In the genomic region with DNA sequence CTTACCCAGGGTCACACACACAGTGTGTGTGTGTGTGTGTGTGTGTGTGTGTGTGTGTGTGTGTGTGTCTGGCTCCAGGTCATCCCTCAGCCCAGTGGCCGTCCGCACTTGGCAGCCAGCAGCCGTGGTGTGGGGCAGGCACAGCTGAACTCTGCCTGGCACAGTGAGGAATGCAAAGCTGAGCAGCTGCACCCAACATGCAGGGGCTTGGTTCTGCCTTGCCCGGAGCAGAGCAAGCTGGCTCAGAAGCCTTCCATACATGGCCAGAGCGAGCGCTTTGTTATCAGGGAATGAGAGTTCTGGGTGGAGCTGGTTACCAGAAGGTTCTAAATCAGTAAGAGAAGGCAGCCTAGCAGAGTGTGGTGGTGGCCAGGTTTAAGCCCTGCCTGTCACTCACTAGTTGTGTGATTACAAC, we compare ENCODE assay signal across 9 mouse cellular contexts. TPM values are rescaled to one million over a fixed set of nuclear protein-coding genes. Genes with fewer than 3 reads are reported as not detected.
DNase-seq lines count a peak whose midpoint lies in the region; ATAC-seq lines count a peak whose summit lies in the region.
"Had no signal": no experiment of that assay in that cellular context is flagged by ENCODE, and none has a peak within 500 bp of the region (broad histone marks: within the 10 kb centered on the region; RNA-seq: fewer than 3 reads in every experiment).

No protein-coding gene starts in this region.

- H3K27me3 ChIP-seq in intestine, embryonic 15.5 days (replicated peaks), result no peaks in the 10 kb centered on the region
- H3K27me3 ChIP-seq in limb, embryonic 13.5 days, result no peaks in the 10 kb centered on the region

- no peaks in the 10 kb centered on the region for H3K9me3 ChIP-seq in intestine, embryonic 15.5 days
- no peaks in the 10 kb centered on the region for H3K9me3 ChIP-seq in limb, embryonic 13.5 days

- H3K27ac ChIP-seq in intestine, embryonic 15.5 days, result peak overlapping the region; percentile 75
- H3K27ac ChIP-seq in limb, embryonic 13.5 days, result peak overlapping the region; percentile 53

- peaks cover 10% of the 10 kb centered on the region for H3K36me3 ChIP-seq in intestine, embryonic 15.5 days
- H3K36me3 ChIP-seq in limb, embryonic 13.5 days, result peaks cover 38% of the 10 kb centered on the region

- peaks cover 20% of the 10 kb centered on the region for H3K4me1 ChIP-seq in intestine, embryonic 15.5 days (replicated peaks)
- H3K4me1 ChIP-seq in limb, embryonic 13.5 days, result peaks cover 44% of the 10 kb centered on the region

- 26% methylated on average over 6 of the region's 6 CpGs for WGBS in intestine, embryonic 15.5 days
- WGBS in limb, embryonic 13.5 days, result 45% methylated on average over 6 of the region's 6 CpGs

- H3K4me2 ChIP-seq in intestine, embryonic 15.5 days (replicated peaks), result no peak overlapping the region; the same call in 1 of the 2 replicates
- 0 out of 2 replicates have a peak overlapping the region, but pooled peaks have one; percentile 9 for H3K4me2 ChIP-seq in limb, embryonic 13.5 days (replicated peaks)

- ATAC-seq in intestine, embryonic 15.5 days, result peak; percentile 71
- peak; percentile 64; the same call in 1 of the 2 replicates for ATAC-seq in limb, embryonic 13.5 days (ENCODE audit: low FRiP score, low read depth)
- no peak for ATAC-seq in CD4-positive, CD25-positive, alpha-beta regulatory T cell, adult 4 months

- H3K4me3 ChIP-seq in intestine, embryonic 15.5 days (replicated peaks), result no peak overlapping the region
- no peak overlapping the region for H3K4me3 ChIP-seq in limb, embryonic 13.5 days
- H3K4me3 ChIP-seq: erythroblast, embryonic 14.5 days had no signal

- DNase-seq in cerebellum, postnatal 10 days, result peak; percentile 74 to 83
- DNase-seq in cerebellum, adult 11 months, result no peak
- peak; percentile 70 for DNase-seq in MN1 (ENCODE audit: low spot score)
- DNase-seq in gastrocnemius, postnatal 10 days, result peak; percentile 70
- peak; percentile 89 for DNase-seq in skeletal muscle tissue, adult 2 months (ENCODE audit: low read depth, low spot score)

- H3K9ac ChIP-seq in intestine, embryonic 15.5 days, result no peak overlapping the region
- H3K9ac ChIP-seq in limb, embryonic 13.5 days, result no peak overlapping the region

RNA-seq across cellular contexts. Expression of gene Micall1, which starts 11.1 kb away (rescaled TPM):
- 10 to 100 TPM; 17.4 to 20.4 TPM for total RNA-seq in gastrocnemius, postnatal 10 days (2021)
- 8.3 TPM in 2 replicates for polyA plus RNA-seq in intestine, embryonic 15.5 days (2015; fragmentation: Nextera tagmentation; extraction: Ambion mirVana)
- polyA plus RNA-seq in limb, embryonic 13.5 days (2015; fragmentation: Nextera tagmentation; extraction: Ambion mirVana), result 8.9 and 10.6 TPM in 2 replicates
- polyA plus RNA-seq in CD4-positive, CD25-positive, alpha-beta regulatory T cell, adult 4 months (2017; shearing (Covaris generic)), result 10 to 100 TPM; 11.8 to 22.1 TPM

RNA-seq across cellular contexts. Expression of gene Eif3l, which starts 22.6 kb away (rescaled TPM):
- total RNA-seq in gastrocnemius, postnatal 10 days (2021), result 10 to 100 TPM; 80.0 to 86.2 TPM
- 229 and 241 TPM in 2 replicates for polyA plus RNA-seq in intestine, embryonic 15.5 days (2015; fragmentation: Nextera tagmentation; extraction: Ambion mirVana)
- 221 and 229 TPM in 2 replicates for polyA plus RNA-seq in limb, embryonic 13.5 days (2015; fragmentation: Nextera tagmentation; extraction: Ambion mirVana)
- polyA plus RNA-seq in CD4-positive, CD25-positive, alpha-beta regulatory T cell, adult 4 months (2017; shearing (Covaris generic)), result 100 to 1,000 TPM; 224 to 263 TPM

RNA-seq across cellular contexts. Expression of gene Ankrd54, which starts 34.9 kb away (rescaled TPM):
- 1 to 10 TPM; 6.1 to 8.6 TPM for total RNA-seq in gastrocnemius, postnatal 10 days (2021)
- polyA plus RNA-seq in intestine, embryonic 15.5 days (2015; fragmentation: Nextera tagmentation; extraction: Ambion mirVana), result 53.5 and 56.2 TPM in 2 replicates
- polyA plus RNA-seq in limb, embryonic 13.5 days (2015; fragmentation: Nextera tagmentation; extraction: Ambion mirVana), result 51.9 and 52.8 TPM in 2 replicates
- 1 to 10 TPM; 3.5 to 9.6 TPM for polyA plus RNA-seq in CD4-positive, CD25-positive, alpha-beta regulatory T cell, adult 4 months (2017; shearing (Covaris generic))

RNA-seq across cellular contexts. Expression of gene Polr2f, which starts 43.2 kb away (rescaled TPM):
- 10 to 100 TPM; 73.5 to 80.9 TPM for total RNA-seq in gastrocnemius, postnatal 10 days (2021)
- polyA plus RNA-seq in intestine, embryonic 15.5 days (2015; fragmentation: Nextera tagmentation; extraction: Ambion mirVana), result 311 and 328 TPM in 2 replicates
- 293 and 294 TPM in 2 replicates for polyA plus RNA-seq in limb, embryonic 13.5 days (2015; fragmentation: Nextera tagmentation; extraction: Ambion mirVana)
- 100 to 1,000 TPM in 1 of 2 experiments, 10 to 100 TPM in 1; 92.3 to 119 TPM for polyA plus RNA-seq in CD4-positive, CD25-positive, alpha-beta regulatory T cell, adult 4 months (2017; shearing (Covaris generic))

RNA-seq across cellular contexts. Expression of gene 1700088E04Rik, which starts 43.4 kb away (rescaled TPM):
- total RNA-seq in gastrocnemius, postnatal 10 days (2021), result 1 to 10 TPM in 1 of 2 experiments, under 1 TPM in 1; 0.54 to 1.1 TPM
- 4.5 and 5.7 TPM in 2 replicates for polyA plus RNA-seq in intestine, embryonic 15.5 days (2015; fragmentation: Nextera tagmentation; extraction: Ambion mirVana)
- polyA plus RNA-seq in limb, embryonic 13.5 days (2015; fragmentation: Nextera tagmentation; extraction: Ambion mirVana), result 5.6 and 7.5 TPM in 2 replicates
- polyA plus RNA-seq in CD4-positive, CD25-positive, alpha-beta regulatory T cell, adult 4 months (2017; shearing (Covaris generic)), result 10 to 100 TPM in 1 of 2 experiments, 1 to 10 TPM in 1; 4.1 to 10.1 TPM
- polyA plus RNA-seq: erythroblast, embryonic 14.5 days had no signal
